Mouse (Mus musculus): ENCODE data around the gene Map3k14. TPM values are rescaled to one million over a fixed set of nuclear protein-coding genes. Genes with fewer than 3 reads are reported as not detected.
A peak's percentile ranks its signal among the peaks of the same experiment; 100 is the strongest.

Gene Map3k14
- total and polyA plus RNA-seq, 3 experiments: 0.39 to 0.99 TPM; not detected in 1

GRCm38 (mm10) chr11:103172392-103173040 lies 94.8 kb downstream of the Map3k14 start:
- DNase-seq (ENCODE audit: low read depth, low spot score): no peak
- Histone ChIP-seq H3K9ac (ENCODE audit: control insufficient read depth, low read depth, low read length, poor library complexity, severe bottlenecking) (no peak overlapping the region), H3K9me3 (replicated peaks; ENCODE audit: insufficient read depth, low read length) (no peaks in the 10 kb centered on the region), H3K4me3 (ENCODE audit: control insufficient read depth in 1 of 2, insufficient read depth in 1 of 2, low read depth in 2 of 2, low read length in 2 of 2) (no peak overlapping the region), H3K27me3 (ENCODE audit: control insufficient read depth in 1 of 2, insufficient read depth in 2 of 2, low read length in 2 of 2) (peaks cover 3 to 12% of the 10 kb centered on the region in 2 experiments; a peak in 3 of 4 replicates), H3K4me1 (ENCODE audit: control insufficient read depth in 1 of 2, insufficient read depth in 2 of 2, low read length in 2 of 2) (peaks cover 7 to 27% of the 10 kb centered on the region in 2 experiments; a peak in 3 of 4 replicates), H3K36me3 (ENCODE audit: control insufficient read depth in 1 of 2, insufficient read depth in 2 of 2, low read length in 2 of 2) (peaks cover 0 to 16% of the 10 kb centered on the region in 2 experiments; a peak in 2 of 4 replicates), H3K79me2 (ENCODE audit: control insufficient read depth, insufficient read depth, low read length, poor library complexity) (no peaks in the 10 kb centered on the region; the same call in 1 of the 2 replicates), H3K27ac (ENCODE audit: control insufficient read depth, low read depth, low read length) (no peak overlapping the region)
- TF ChIP-seq NRF1 (IDR thresholded peaks at IDR 0.05; ENCODE audit: insufficient read depth, low read depth, low read length, poor library complexity, severe bottlenecking): no peak
- no peak for TF ChIP-seq SIN3A (IDR thresholded peaks at IDR 0.05; ENCODE audit: low read length)
- TF ChIP-seq MYC (IDR thresholded peaks at IDR 0.05; ENCODE audit: low read depth, low read length): no peak
- no peak for TF ChIP-seq MXI1 (IDR thresholded peaks at IDR 0.05; ENCODE audit: low read depth, low read length)

- Histone ChIP-seq H3K4me3 (ENCODE audit: control insufficient read depth in 1 of 2, insufficient read depth in 1 of 2, low read depth in 2 of 2, low read length in 2 of 2) (no peak overlapping the region; a peak in 1 of 4 replicates), H3K4me1 (ENCODE audit: control insufficient read depth in 1 of 2, insufficient read depth in 2 of 2, low read length in 2 of 2) (peaks cover 7 to 27% of the 10 kb centered on the region in 2 experiments; a peak in 3 of 4 replicates), H3K27me3 (ENCODE audit: control insufficient read depth in 1 of 2, insufficient read depth in 2 of 2, low read length in 2 of 2) (peaks cover 3 to 12% of the 10 kb centered on the region in 2 experiments; a peak in 3 of 4 replicates), H3K27ac (ENCODE audit: control insufficient read depth, low read depth, low read length) (no peak overlapping the region), H3K9me3 (replicated peaks; ENCODE audit: insufficient read depth, low read length) (no peaks in the 10 kb centered on the region), H3K79me2 (ENCODE audit: control insufficient read depth, insufficient read depth, low read length, poor library complexity) (no peaks in the 10 kb centered on the region; the same call in 1 of the 2 replicates), H3K9ac (ENCODE audit: control insufficient read depth, low read depth, low read length, poor library complexity, severe bottlenecking) (no peak overlapping the region), H3K36me3 (ENCODE audit: control insufficient read depth in 1 of 2, insufficient read depth in 2 of 2, low read length in 2 of 2) (peaks cover 0 to 16% of the 10 kb centered on the region in 2 experiments; a peak in 2 of 4 replicates)
- TF ChIP-seq NELFE (IDR thresholded peaks at IDR 0.05; ENCODE audit: low read depth, low read length) (no peak), TBP (IDR thresholded peaks at IDR 0.05; ENCODE audit: low read depth, low read length) (no peak), USF2 (IDR thresholded peaks at IDR 0.05; ENCODE audit: borderline replicate concordance in 1 of 2, insufficient read depth in 1 of 2, low read depth in 1 of 2, low read length in 2 of 2) (no peak)
- DNase-seq (ENCODE audit: low read depth, low spot score): no peak
Measured at GRCm38 (mm10) chr11:103171703-103172391, 95.4 kb downstream of the Map3k14 start.

GRCm38 (mm10) chr11:103171286-103171620 lies 96.0 kb downstream of the Map3k14 start:
- DNase-seq (ENCODE audit: low read depth, low spot score): no peak
- Histone ChIP-seq H3K9me3 (replicated peaks; ENCODE audit: insufficient read depth, low read length) (no peaks in the 10 kb centered on the region), H3K4me1 (ENCODE audit: control insufficient read depth in 1 of 2, insufficient read depth in 2 of 2, low read length in 2 of 2) (peaks cover 7 to 27% of the 10 kb centered on the region in 2 experiments; a peak in 3 of 4 replicates), H3K4me3 (ENCODE audit: control insufficient read depth in 1 of 2, insufficient read depth in 1 of 2, low read depth in 2 of 2, low read length in 2 of 2) (peak overlapping the region; percentile 45 to 50; a peak in 3 of 4 replicates), H3K36me3 (ENCODE audit: control insufficient read depth in 1 of 2, insufficient read depth in 2 of 2, low read length in 2 of 2) (peaks cover 0 to 16% of the 10 kb centered on the region in 2 experiments; a peak in 2 of 4 replicates), H3K9ac (ENCODE audit: control insufficient read depth, low read depth, low read length, poor library complexity, severe bottlenecking) (peak overlapping the region; percentile 59), H3K79me2 (ENCODE audit: control insufficient read depth, insufficient read depth, low read length, poor library complexity) (no peaks in the 10 kb centered on the region; the same call in 1 of the 2 replicates), H3K27ac (ENCODE audit: control insufficient read depth, low read depth, low read length) (no peak overlapping the region), H3K27me3 (ENCODE audit: control insufficient read depth in 1 of 2, insufficient read depth in 2 of 2, low read length in 2 of 2) (peaks cover 3 to 12% of the 10 kb centered on the region in 2 experiments; a peak in 3 of 4 replicates)
- TF ChIP-seq HCFC1 (IDR thresholded peaks at IDR 0.05; ENCODE audit: low read depth, low read length) (no peak), CHD1 (IDR thresholded peaks at IDR 0.05; ENCODE audit: low read depth, low read length) (no peak), MAZ (IDR thresholded peaks at IDR 0.05; ENCODE audit: low read depth, low read length) (no peak), TCF12 (IDR thresholded peaks at IDR 0.05; ENCODE audit: low read depth, low read length) (no peak), MEF2A (IDR thresholded peaks at IDR 0.05; ENCODE audit: extremely low read depth, insufficient replicate concordance, low read depth, low read length, poor library complexity, severe bottlenecking) (no peak), RCOR1 (IDR thresholded peaks at IDR 0.05; ENCODE audit: low read depth, low read length) (no peak), NELFE (IDR thresholded peaks at IDR 0.05; ENCODE audit: low read depth, low read length) (no peak), ZKSCAN1 (IDR thresholded peaks at IDR 0.05; ENCODE audit: low read depth, low read length) (no peak), KAT2A (conservative IDR thresholded peaks at IDR 0.05; ENCODE audit: low read depth, low read length) (no peak), TAL1 (IDR thresholded peaks at IDR 0.05; ENCODE audit: low read length) (no peak), SMC3 (IDR thresholded peaks at IDR 0.05; ENCODE audit: low read depth, low read length) (no peak), MYB (IDR thresholded peaks at IDR 0.05; ENCODE audit: low read depth, low read length) (no peak), ZC3H11A (IDR thresholded peaks at IDR 0.05; ENCODE audit: low read depth, low read length) (no peak), MXI1 (IDR thresholded peaks at IDR 0.05; ENCODE audit: low read depth, low read length) (no peak)

All from MEL (cell line).